Mouse (Mus musculus): ENCODE measurements at regions not wholly inside any gene's neighbourhood (a gene's known extent, or its start where the extent isn't known, plus 50 kb on each side); places are given as distances from the start of the nearest gene placed in this dataset.
A peak's percentile ranks its signal among the peaks of the same experiment; 100 is the strongest.
"Not testable (repeated sequence)": the region's sequence is repeated elsewhere in the genome, so short reads cannot be mapped to it uniquely, and the experiment has no call there.

GRCm38 (mm10) chr12:95486502-95486901 lies 205.5 kb upstream of the Flrt2 start:
- DNase-seq (ENCODE audit: low spot score) (no peak), ATAC-seq (replicated peaks; ENCODE audit: low FRiP score, low read depth) (no peak)
- Histone ChIP-seq H3K9ac (ENCODE audit: low read depth, low read length) (no peak overlapping the region), H3K27ac (no peak overlapping the region), H3K36me3 (ENCODE audit: insufficient read depth, low read length) (no peaks in the 10 kb centered on the region), H3K4me1 (replicated peaks; ENCODE audit: insufficient read depth, low read length) (no peaks in the 10 kb centered on the region), H3K9me3 (replicated peaks; ENCODE audit: low read length) (no peaks in the 10 kb centered on the region), H3K4me3 (replicated peaks; ENCODE audit: low read depth, low read length) (no peak overlapping the region), H3K4me2 (ENCODE audit: low read length) (no peak overlapping the region), H3K27me3 (ENCODE audit: insufficient read depth, low read length) (no peaks in the 10 kb centered on the region)
- no peak for TF ChIP-seq CTCF (IDR thresholded peaks at IDR 0.05; ENCODE audit: low read depth)

GRCm38 (mm10) chr12:95488371-95488770 lies 203.7 kb upstream of the Flrt2 start:
- Histone ChIP-seq H3K4me1 (replicated peaks; ENCODE audit: insufficient read depth, low read length) (no peaks in the 10 kb centered on the region), H3K9ac (ENCODE audit: low read depth, low read length) (no peak overlapping the region), H3K4me2 (ENCODE audit: low read length) (no peak overlapping the region), H3K4me3 (replicated peaks; ENCODE audit: low read depth, low read length) (no peak overlapping the region), H3K27ac (no peak overlapping the region), H3K27me3 (ENCODE audit: insufficient read depth, low read length) (no peaks in the 10 kb centered on the region), H3K9me3 (replicated peaks; ENCODE audit: low read length) (no peaks in the 10 kb centered on the region), H3K36me3 (ENCODE audit: insufficient read depth, low read length) (no peaks in the 10 kb centered on the region)
- TF ChIP-seq CTCF (IDR thresholded peaks at IDR 0.05; ENCODE audit: low read depth), result no peak
- 35% methylated on average over 3 of the region's 3 CpGs for WGBS
- ATAC-seq (replicated peaks; ENCODE audit: low FRiP score, low read depth) (no peak), DNase-seq (ENCODE audit: low spot score) (peak; percentile 31)

GRCm38 (mm10) chr12:95489374-95489773 lies 202.7 kb upstream of the Flrt2 start:
- ATAC-seq (replicated peaks; ENCODE audit: low FRiP score, low read depth), result no peak
- Histone ChIP-seq H3K27me3 (ENCODE audit: insufficient read depth, low read length) (no peaks in the 10 kb centered on the region), H3K27ac (no peak overlapping the region), H3K9ac (ENCODE audit: low read depth, low read length) (no peak overlapping the region), H3K4me1 (replicated peaks; ENCODE audit: insufficient read depth, low read length) (no peaks in the 10 kb centered on the region), H3K9me3 (replicated peaks; ENCODE audit: low read length) (no peaks in the 10 kb centered on the region), H3K4me3 (replicated peaks; ENCODE audit: low read depth, low read length) (no peak overlapping the region), H3K4me2 (ENCODE audit: low read length) (no peak overlapping the region), H3K36me3 (ENCODE audit: insufficient read depth, low read length) (no peaks in the 10 kb centered on the region)
- TF ChIP-seq CTCF (IDR thresholded peaks at IDR 0.05; ENCODE audit: low read depth), result no peak
- no peak for DNase-seq (ENCODE audit: low spot score)
- WGBS, result 87% methylated on average over 2 of the region's 2 CpGs

GRCm38 (mm10) chr12:95489848-95490247 lies 202.2 kb upstream of the Flrt2 start:
- Histone ChIP-seq H3K9ac (ENCODE audit: low read depth, low read length) (no peak overlapping the region), H3K9me3 (replicated peaks; ENCODE audit: low read length) (no peaks in the 10 kb centered on the region)

GRCm38 (mm10) chr12:95491806-95492436 lies 200.1 kb upstream of the Flrt2 start:
- not testable (repeated sequence) for H3K9ac ChIP-seq (ENCODE audit: low read depth, low read length); ATAC-seq (replicated peaks; ENCODE audit: low FRiP score, low read depth); DNase-seq (ENCODE audit: low spot score); H3K36me3 ChIP-seq (ENCODE audit: insufficient read depth, low read length); H3K27ac ChIP-seq; H3K27me3 ChIP-seq (ENCODE audit: insufficient read depth, low read length); H3K4me2 ChIP-seq (ENCODE audit: low read length); H3K4me3 ChIP-seq (replicated peaks; ENCODE audit: low read depth, low read length); H3K4me1 ChIP-seq (replicated peaks; ENCODE audit: insufficient read depth, low read length); H3K9me3 ChIP-seq (replicated peaks; ENCODE audit: low read length)
- 70% methylated on average over 3 of the region's 3 CpGs for WGBS

More at GRCm38 (mm10) chr12:95489848-95490247, 202.2 kb upstream of the Flrt2 start:
- H3K36me3 ChIP-seq (ENCODE audit: insufficient read depth, low read length), result no peaks in the 10 kb centered on the region
- no peaks in the 10 kb centered on the region for H3K4me1 ChIP-seq (replicated peaks; ENCODE audit: insufficient read depth, low read length)
- TF ChIP-seq CTCF (IDR thresholded peaks at IDR 0.05; ENCODE audit: low read depth), result no peak
- H3K4me2 ChIP-seq (ENCODE audit: low read length), result no peak overlapping the region
- H3K27ac ChIP-seq, result no peak overlapping the region
- DNase-seq (ENCODE audit: low spot score), result no peak
- ATAC-seq (replicated peaks; ENCODE audit: low FRiP score, low read depth), result no peak
- WGBS, result 84% methylated on average over 2 of the region's 2 CpGs
- H3K27me3 ChIP-seq (ENCODE audit: insufficient read depth, low read length), result no peaks in the 10 kb centered on the region
- no peak overlapping the region for H3K4me3 ChIP-seq (replicated peaks; ENCODE audit: low read depth, low read length)

- Histone ChIP-seq H3K9ac (ENCODE audit: low read depth, low read length) (no peak overlapping the region), H3K4me3 (replicated peaks; ENCODE audit: low read depth, low read length) (no peak overlapping the region), H3K4me1 (replicated peaks; ENCODE audit: insufficient read depth, low read length) (no peaks in the 10 kb centered on the region), H3K36me3 (ENCODE audit: insufficient read depth, low read length) (no peaks in the 10 kb centered on the region), H3K9me3 (replicated peaks; ENCODE audit: low read length) (no peaks in the 10 kb centered on the region), H3K27ac (no peak overlapping the region), H3K27me3 (ENCODE audit: insufficient read depth, low read length) (no peaks in the 10 kb centered on the region), H3K4me2 (ENCODE audit: low read length) (no peak overlapping the region)
- WGBS, result 75% methylated on average over 3 of the region's 3 CpGs
- ATAC-seq (replicated peaks; ENCODE audit: low FRiP score, low read depth), result no peak
- DNase-seq (ENCODE audit: low spot score), result no peak
- no peak for TF ChIP-seq CTCF (IDR thresholded peaks at IDR 0.05; ENCODE audit: low read depth)
Measured at GRCm38 (mm10) chr12:95501443-95501842, 190.6 kb upstream of the Flrt2 start.

DNA sequence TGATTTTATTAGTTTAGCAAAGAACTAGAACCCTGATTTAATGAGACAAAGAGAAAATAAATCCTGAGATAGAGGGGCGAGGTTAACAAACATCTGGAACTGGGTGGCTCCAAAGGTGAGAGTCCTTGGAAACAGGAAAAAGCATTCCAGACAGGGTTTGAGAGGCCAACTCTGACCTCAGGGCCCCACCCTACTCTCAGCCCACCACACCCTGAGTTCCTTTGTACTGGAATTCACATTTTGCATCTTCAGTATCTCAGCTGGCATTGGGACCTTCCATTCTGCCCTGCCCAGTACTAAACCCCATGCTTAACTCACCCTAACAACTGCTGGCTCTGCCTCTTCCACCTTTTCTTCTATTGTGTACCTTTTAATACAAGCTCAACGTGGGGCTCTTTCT lies 172.0 kb upstream of the Flrt2 start:
- no peak for ATAC-seq (replicated peaks; ENCODE audit: low FRiP score, low read depth)
- Histone ChIP-seq H3K27me3 (ENCODE audit: insufficient read depth, low read length) (no peaks in the 10 kb centered on the region), H3K4me3 (replicated peaks; ENCODE audit: low read depth, low read length) (no peak overlapping the region), H3K36me3 (ENCODE audit: insufficient read depth, low read length) (no peaks in the 10 kb centered on the region), H3K4me2 (ENCODE audit: low read length) (no peak overlapping the region), H3K27ac (no peak overlapping the region), H3K4me1 (replicated peaks; ENCODE audit: insufficient read depth, low read length) (no peaks in the 10 kb centered on the region), H3K9ac (ENCODE audit: low read depth, low read length) (no peak overlapping the region), H3K9me3 (replicated peaks; ENCODE audit: low read length) (no peaks in the 10 kb centered on the region)
- DNase-seq (ENCODE audit: low spot score), result no peak
- WGBS, result 69% methylated on average over 2 of the region's 2 CpGs
- no peak for TF ChIP-seq CTCF (IDR thresholded peaks at IDR 0.05; ENCODE audit: low read depth)
